Mouse (Mus musculus): ENCODE measurements around the gene Eif4g1. TPM values are rescaled to one million over a fixed set of nuclear protein-coding genes. Genes with fewer than 3 reads are reported as not detected.

The Eif4g1 gene
- total and polyA plus RNA-seq, 3 experiments, result 403 to 519 (median 473) TPM

GRCm38 (mm10) chr16:20675213-20675612, 7.1 kb downstream of the Eif4g1 start:
- no peak overlapping the region for H3K9ac ChIP-seq (ENCODE audit: insufficient read depth, low read depth)
- peaks cover 60% of the 10 kb centered on the region for H3K79me2 ChIP-seq (replicated peaks; ENCODE audit: control insufficient read depth, extremely low read depth, insufficient read depth, poor library complexity, severe bottlenecking)
- no peak overlapping the region for H3K4me3 ChIP-seq (replicated peaks in 1 of 3; ENCODE audit: low read depth in 2 of 3, low read length in 2 of 3, poor library complexity in 1 of 3)
- no peak overlapping the region for H3K27ac ChIP-seq (ENCODE audit: insufficient read depth, low read depth)
- dilution Hi-C loops (cut with MboI; ENCODE audit: extremely low pct_ligation_motif_present, extremely low pct_unique_long_range_greater_than_20kb, low sequenced_read_pairs), result no loop called here
- peaks cover 15 to 48% of the 10 kb centered on the region in 2 experiments for H3K4me1 ChIP-seq (ENCODE audit: control insufficient read depth in 1 of 2, insufficient read depth in 2 of 2)
- TF ChIP-seq MXI1 (IDR thresholded peaks at IDR 0.05; ENCODE audit: low read depth, low read length) (no peak), POLR2A (IDR thresholded peaks at IDR 0.05; ENCODE audit: low read depth, low read length) (no peak), UBTF (IDR thresholded peaks at IDR 0.05; ENCODE audit: low read depth, low read length) (no peak), NRF1 (IDR thresholded peaks at IDR 0.05; ENCODE audit: low read depth, low read length) (no peak), TCF12 (IDR thresholded peaks at IDR 0.05; ENCODE audit: low read depth, low read length) (no peak), IRF4 (IDR thresholded peaks at IDR 0.05; ENCODE audit: low read depth, low read length) (no peak), BHLHE40 (IDR thresholded peaks at IDR 0.05; ENCODE audit: low read depth, low read length) (no peak), HCFC1 (IDR thresholded peaks at IDR 0.05; ENCODE audit: low read depth, low read length) (no peak), SIN3A (IDR thresholded peaks at IDR 0.05; ENCODE audit: low read length) (no peak), ELF1 (IDR thresholded peaks at IDR 0.05; ENCODE audit: low read depth, low read length) (no peak), RCOR1 (conservative IDR thresholded peaks at IDR 0.05; ENCODE audit: low read depth, low read length) (no peak), MAFK (IDR thresholded peaks at IDR 0.05; ENCODE audit: insufficient replicate concordance, low read length) (no peak), TBP (conservative IDR thresholded peaks at IDR 0.05; ENCODE audit: low read depth, low read length) (no peak), MEF2A (IDR thresholded peaks at IDR 0.05; ENCODE audit: borderline replicate concordance, low read depth, low read length) (no peak)
- DNase-seq (ENCODE audit: extremely low read depth), result no peak
- H3K4me2 ChIP-seq (ENCODE audit: insufficient read depth, low read depth, poor library complexity, severe bottlenecking), result no peak overlapping the region
- H3K27me3 ChIP-seq (replicated peaks), result no peaks in the 10 kb centered on the region
- no peaks in the 10 kb centered on the region for H3K9me3 ChIP-seq (replicated peaks; ENCODE audit: low read length)
- in situ Hi-C loops (cut with MboI; ENCODE audit: low pct_ligation_motif_present, low pct_unique_long_range_greater_than_20kb, low sequenced_read_pairs), result no loop called here
- peaks cover 54 to 63% of the 10 kb centered on the region in 2 experiments for H3K36me3 ChIP-seq (replicated peaks in 1 of 2; ENCODE audit: control insufficient read depth in 1 of 2, insufficient read depth in 1 of 2, low read length in 1 of 2)

GRCm38 (mm10) chr16:20676702-20677101, 8.6 kb downstream of the Eif4g1 start:
- in situ Hi-C loops (cut with MboI; ENCODE audit: low pct_ligation_motif_present, low pct_unique_long_range_greater_than_20kb, low sequenced_read_pairs) (no loop called here), dilution Hi-C loops (cut with MboI; ENCODE audit: extremely low pct_ligation_motif_present, extremely low pct_unique_long_range_greater_than_20kb, low sequenced_read_pairs) (no loop called here)
- TF ChIP-seq EP300 (IDR thresholded peaks at IDR 0.05; ENCODE audit: low read length) (no peak), CTCF (conservative IDR thresholded peaks at IDR 0.05 in 1 of 2, IDR thresholded peaks at IDR 0.05 in 1 of 2; ENCODE audit: low read depth in 2 of 2, low read length in 2 of 2) (peak in 1 of 2 experiments; percentile 26; a peak in 1 of 4 replicates), E2F4 (IDR thresholded peaks at IDR 0.05; ENCODE audit: insufficient replicate concordance, low read depth, low read length) (no peak)
- Histone ChIP-seq H3K27ac (ENCODE audit: insufficient read depth, low read depth) (no peak overlapping the region), H3K4me1 (ENCODE audit: control insufficient read depth in 1 of 2, insufficient read depth in 2 of 2) (peaks cover 15 to 48% of the 10 kb centered on the region in 2 experiments), H3K9ac (ENCODE audit: insufficient read depth, low read depth) (no peak overlapping the region), H3K27me3 (replicated peaks) (no peaks in the 10 kb centered on the region), H3K4me3 (replicated peaks in 1 of 3; ENCODE audit: low read depth in 2 of 3, low read length in 2 of 3, poor library complexity in 1 of 3) (no peak overlapping the region), H3K4me2 (ENCODE audit: insufficient read depth, low read depth, poor library complexity, severe bottlenecking) (no peak overlapping the region), H3K79me2 (replicated peaks; ENCODE audit: control insufficient read depth, extremely low read depth, insufficient read depth, poor library complexity, severe bottlenecking) (peaks cover 61% of the 10 kb centered on the region), H3K36me3 (replicated peaks in 1 of 2; ENCODE audit: control insufficient read depth in 1 of 2, insufficient read depth in 1 of 2, low read length in 1 of 2) (peaks cover 69 to 78% of the 10 kb centered on the region in 2 experiments), H3K9me3 (replicated peaks; ENCODE audit: low read length) (no peaks in the 10 kb centered on the region)
- DNase-seq (ENCODE audit: extremely low read depth), result no peak

Measured in CH12.LX (cell line).